Mouse (Mus musculus) heart, embryonic 14.5 days (tissue): ENCODE results near the gene Megf6. TPM values are rescaled to one million over a fixed set of nuclear protein-coding genes. Genes with fewer than 3 reads are reported as not detected.

Experiments used
- ATAC-seq: fragments of 200-750 bp; cut with Nextera tagmentation; 2 replicates; pipeline ENCODE4 v1.8.0; 2017; ENCODE audit warnings: low read depth, moderate TSS enrichment; ENCODE audit not compliant: insufficient number of reproducible peaks, insufficient read depth, low FRiP score
- H3K27ac ChIP-seq, 2 experiments: fragments of 200-500 bp in 1 of 2; fragments of 300-500 bp in 1 of 2; sonication (generic) in 1 of 2; replicated peaks in 1 of 2; 2 replicates each; pipeline ENCODE4 v1.5.1; 2012 to 2014; ENCODE audit warnings: low read depth in 2 of 2, low read length in 2 of 2, control low read depth in 1 of 2, mild to moderate bottlenecking in 1 of 2, mixed read lengths in 1 of 2; ENCODE audit not compliant: control insufficient read depth in 1 of 2, insufficient read depth in 1 of 2
- H3K27me3 ChIP-seq: fragments of 300-500 bp; sonication (generic); 2 replicates; pipeline ENCODE4 v1.6.1; 2014; ENCODE audit warnings: mild to moderate bottlenecking, low read length, control low read depth; ENCODE audit not compliant: control insufficient read depth, insufficient read depth
- H3K36me3 ChIP-seq: fragments of 300-500 bp; sonication (generic); 2 replicates; pipeline ENCODE4 v1.6.1; 2014; ENCODE audit warnings: mild to moderate bottlenecking, control low read depth, low read length, mixed read lengths; ENCODE audit not compliant: control insufficient read depth, insufficient read depth
- H3K4me1 ChIP-seq, 2 experiments: fragments of 200-500 bp in 1 of 2; fragments of 300-500 bp in 1 of 2; sonication (generic) in 1 of 2; 2 replicates each; pipeline ENCODE4 v1.6.1; 2012 to 2014; ENCODE audit warnings: low read length in 2 of 2, control low read depth in 1 of 2, mixed read lengths in 1 of 2; ENCODE audit not compliant: control insufficient read depth in 2 of 2, insufficient read depth in 2 of 2
- H3K4me2 ChIP-seq: fragments of 300-500 bp; sonication (generic); 2 replicates; pipeline ENCODE4 v1.6.1; 2014; ENCODE audit warnings: mild to moderate bottlenecking, low read length
- H3K4me3 ChIP-seq, 2 experiments: fragments of 200-500 bp in 1 of 2; fragments of 300-500 bp in 1 of 2; sonication (generic) in 1 of 2; 2 replicates each; pipeline ENCODE4 v1.5.1; 2012 to 2014; ENCODE audit warnings: low read length in 2 of 2, mild to moderate bottlenecking in 2 of 2, control low read depth in 1 of 2, low read depth in 1 of 2, moderate library complexity in 1 of 2; ENCODE audit not compliant: control insufficient read depth in 1 of 2, insufficient read depth in 1 of 2
- H3K9ac ChIP-seq: fragments of 300-500 bp; sonication (generic); 2 replicates; pipeline ENCODE4 v1.6.1; 2014; ENCODE audit warnings: mild to moderate bottlenecking, low read length
- H3K9me3 ChIP-seq: fragments of 300-500 bp; sonication (generic); 2 replicates; pipeline ENCODE4 v1.6.1; 2016; ENCODE audit warnings: low read length, control low read depth; ENCODE audit not compliant: control insufficient read depth
- WGBS: fragments of 180-500 bp; shearing (Covaris S2); extraction: QIAGEN DNeasy Blood & Tissue Kit; methylation state at CpG from one replicate; pipeline ENCODE4 v1.1.7; 2014; 5-methylcytosine and 5-hydroxymethylcytosine counted together
- polyA plus RNA-seq: library from polyadenylated mRNA; unstranded; fragments of >200 nt; fragmentation: Nextera tagmentation; extraction: Ambion mirVana; gene quantifications from 2 replicates; pipeline ENCODE4 v1.2.1, GENCODE M21; 2014

The Megf6 gene
- polyA plus RNA-seq, 1 experiment from 2014 or later = 39.8 TPM

DNA sequence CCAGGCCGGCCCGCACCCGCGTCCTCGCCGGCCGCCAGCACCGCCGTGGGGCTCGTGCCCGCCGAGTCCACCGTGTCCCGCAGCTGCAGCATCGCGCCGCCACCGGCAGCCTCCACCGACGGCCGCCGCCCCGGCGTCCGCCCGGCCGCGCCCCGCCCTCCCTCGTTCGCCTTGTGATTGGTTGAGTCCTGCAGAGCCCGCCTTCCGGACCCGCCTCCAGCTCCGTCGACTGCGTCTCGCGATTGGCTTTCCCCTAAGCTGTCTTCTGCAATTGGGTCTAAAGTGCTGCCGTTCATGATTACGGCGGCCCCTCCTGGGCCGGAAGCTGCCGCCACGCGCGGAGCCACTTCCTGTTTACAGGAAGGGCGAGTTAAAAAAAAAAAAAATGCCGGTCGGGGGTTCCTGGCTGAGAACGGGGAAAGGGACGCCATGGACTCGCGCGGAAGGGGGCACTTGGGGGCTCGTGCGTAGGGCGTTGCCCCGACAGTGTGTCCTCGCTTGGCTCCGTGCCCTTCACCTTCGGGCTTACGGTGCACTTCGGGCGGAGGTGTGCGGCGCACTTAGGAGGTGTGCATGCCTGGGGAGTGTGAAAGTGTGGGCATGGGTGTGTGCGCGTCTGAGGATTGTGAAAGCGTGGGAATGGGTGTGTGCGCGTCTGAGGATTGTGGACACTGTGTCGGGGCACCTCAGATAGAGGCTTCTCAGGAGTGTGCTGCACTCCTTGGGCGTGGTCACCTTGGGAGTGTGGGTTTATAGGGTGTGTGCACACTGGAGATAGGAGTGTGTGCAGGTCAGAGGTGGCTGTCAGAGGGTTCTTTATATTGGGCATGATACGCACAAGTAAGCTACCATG lies 9.8 kb upstream of the Megf6 start, which contains the start of gene Tprgl:
Tprgl (minus strand) TSS at position 129 of the 853 bp plus-strand sequence.
- H3K36me3 ChIP-seq = peaks cover 33% of the 10 kb centered on the region
- H3K9me3 ChIP-seq = no peaks in the 10 kb centered on the region
- WGBS = under 1% methylated on average over 75 of the region's 75 CpGs
- no peaks in the 10 kb centered on the region for H3K27me3 ChIP-seq
- H3K9ac ChIP-seq = peak within 1 kb of the TSS; percentile 86
- peak within 1 kb of the TSS; percentile 70 to 74 for H3K27ac ChIP-seq
- peak within 1 kb of the TSS; percentile 82 for H3K4me2 ChIP-seq
- peak within 1 kb of the TSS; percentile 86 to 97 for H3K4me3 ChIP-seq
- ATAC-seq = peak; percentile 94
- H3K4me1 ChIP-seq = peaks cover 3 to 15% of the 10 kb centered on the region in 2 experiments; a peak in 3 of 4 replicates

DNA sequence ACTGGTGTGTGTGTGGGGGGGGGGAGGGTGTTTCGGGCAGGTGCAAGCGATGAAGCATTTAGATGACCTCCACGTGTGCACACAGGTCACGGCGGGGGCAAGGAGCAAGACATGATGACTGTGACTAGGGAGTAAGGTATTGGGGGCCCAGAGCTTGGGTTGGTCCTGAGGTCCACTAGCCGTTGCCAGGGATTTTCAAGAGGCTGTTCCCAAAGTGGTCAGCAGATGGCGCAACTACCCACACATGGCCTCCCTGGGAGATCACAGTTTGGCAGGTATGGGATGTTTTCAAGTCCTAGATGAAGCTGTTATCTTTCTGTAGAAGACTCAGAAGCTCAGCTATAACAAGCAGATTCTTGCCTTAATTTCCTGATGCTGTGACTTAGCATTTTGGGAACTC lies 7.2 kb upstream of the Megf6 start:
- Histone ChIP-seq H3K27ac (no peak overlapping the region), H3K36me3 (peaks cover 7% of the 10 kb centered on the region), H3K4me1 (peaks cover 3 to 18% of the 10 kb centered on the region in 2 experiments; a peak in 3 of 4 replicates), H3K27me3 (no peaks in the 10 kb centered on the region), H3K4me3 (no peak overlapping the region), H3K4me2 (no peak overlapping the region), H3K9ac (no peak overlapping the region), H3K9me3 (no peaks in the 10 kb centered on the region)
- WGBS = 14% methylated on average over 7 of the region's 7 CpGs
- ATAC-seq = no peak

DNA sequence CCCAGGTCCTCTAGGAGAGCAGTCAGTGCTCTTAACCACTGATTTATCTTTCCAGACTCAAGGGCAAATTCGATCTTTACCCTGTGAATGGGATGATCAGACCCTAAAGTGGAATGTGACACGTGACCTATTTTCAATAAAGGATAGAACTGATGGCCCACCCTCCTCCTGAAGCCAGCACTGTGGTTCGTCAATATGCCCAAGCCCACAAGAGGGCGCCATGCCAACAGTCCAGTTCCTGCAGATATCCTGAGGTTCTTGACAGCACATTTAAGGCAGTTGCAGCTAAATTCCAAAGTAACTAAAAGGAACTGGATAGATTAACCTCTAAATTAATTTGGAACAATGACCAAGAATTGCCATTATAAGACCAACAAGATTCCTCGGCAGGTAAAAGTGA lies 3.5 kb upstream of the Megf6 start:
- Histone ChIP-seq H3K27me3 (peaks cover 36% of the 10 kb centered on the region), H3K4me3 (no peak overlapping the region), H3K9me3 (no peaks in the 10 kb centered on the region), H3K4me1 (peaks cover 6 to 21% of the 10 kb centered on the region in 2 experiments; a peak in 2 of 4 replicates), H3K36me3 (no peaks in the 10 kb centered on the region), H3K4me2 (no peak overlapping the region), H3K27ac (no peak overlapping the region), H3K9ac (no peak overlapping the region)
- no peak for ATAC-seq
- WGBS = 21% methylated on average over 5 of the region's 5 CpGs

DNA sequence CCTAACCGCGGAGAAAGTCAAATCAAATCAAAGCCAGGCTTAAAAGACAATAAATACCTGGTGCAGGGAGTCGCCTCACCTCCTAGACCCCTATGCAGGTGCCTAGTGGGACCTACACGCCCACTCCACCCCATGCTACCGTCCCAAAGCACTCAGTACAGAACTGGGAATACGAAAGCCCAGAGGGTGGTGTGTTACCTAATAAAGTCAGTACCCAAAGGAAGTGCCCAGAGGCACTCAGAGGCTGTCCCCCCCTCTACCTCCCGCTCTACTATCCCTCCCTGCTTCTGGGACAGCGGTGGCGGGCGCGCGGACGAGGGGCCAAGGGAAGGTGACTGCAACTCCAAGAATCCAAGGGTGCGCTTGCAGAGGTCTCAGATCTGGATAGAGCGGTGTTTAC lies 509 bp upstream of the Megf6 start:
- peak; percentile 3; the same call in 1 of the 2 replicates for ATAC-seq
- H3K4me2 ChIP-seq = peak overlapping the region; percentile 79
- H3K4me1 ChIP-seq = peaks cover 8 to 21% of the 10 kb centered on the region in 2 experiments; a peak in 2 of 4 replicates
- WGBS = under 1% methylated on average over 15 of the region's 15 CpGs
- peaks cover 57% of the 10 kb centered on the region for H3K27me3 ChIP-seq
- H3K27ac ChIP-seq = no peak overlapping the region
- H3K9ac ChIP-seq = peak overlapping the region; percentile 48; the same call in 1 of the 2 replicates
- H3K4me3 ChIP-seq = peak overlapping the region; percentile 47 to 48
- H3K36me3 ChIP-seq = no peaks in the 10 kb centered on the region
- H3K9me3 ChIP-seq = no peaks in the 10 kb centered on the region

DNA sequence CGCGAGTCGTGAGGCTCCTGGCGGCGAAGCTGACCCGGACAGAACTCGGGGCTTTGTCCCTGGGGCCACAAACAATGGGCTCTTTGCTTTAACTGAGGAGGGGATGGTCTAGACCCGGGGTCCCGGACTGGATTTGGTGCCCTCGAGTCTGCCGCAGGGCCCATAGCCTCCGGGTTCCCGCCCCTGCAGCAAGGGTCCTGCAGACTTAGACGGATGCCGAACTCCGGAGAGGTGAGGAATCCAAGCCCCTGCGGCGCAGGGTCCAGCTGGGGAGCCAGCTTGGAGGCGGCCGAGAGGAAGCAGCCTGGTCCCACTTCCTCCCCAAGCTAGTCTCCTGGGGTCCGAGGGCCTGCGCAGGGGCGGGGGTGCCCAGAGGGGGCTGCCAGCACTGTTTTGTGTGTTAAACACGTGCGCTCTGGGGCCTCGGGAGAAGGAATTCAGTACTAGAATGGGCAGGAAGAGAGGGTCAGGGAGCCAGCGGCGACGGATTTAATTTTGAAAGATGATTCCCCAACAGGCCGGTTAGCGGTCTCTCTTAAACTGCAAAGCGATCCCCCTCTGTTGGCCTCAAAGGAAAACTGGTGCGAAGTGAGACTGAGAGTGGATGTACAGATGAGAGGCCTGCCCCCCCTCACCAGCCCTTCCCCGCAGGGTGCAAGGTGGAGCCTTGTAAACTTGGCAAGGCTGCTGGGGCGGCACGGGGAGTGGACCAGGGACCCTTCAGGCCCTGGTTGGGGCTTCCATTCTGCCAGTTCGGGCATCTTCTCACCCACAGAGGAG lies 811 bp downstream of the Megf6 start:
- peak overlapping the region; percentile 66 for H3K9ac ChIP-seq

DNA sequence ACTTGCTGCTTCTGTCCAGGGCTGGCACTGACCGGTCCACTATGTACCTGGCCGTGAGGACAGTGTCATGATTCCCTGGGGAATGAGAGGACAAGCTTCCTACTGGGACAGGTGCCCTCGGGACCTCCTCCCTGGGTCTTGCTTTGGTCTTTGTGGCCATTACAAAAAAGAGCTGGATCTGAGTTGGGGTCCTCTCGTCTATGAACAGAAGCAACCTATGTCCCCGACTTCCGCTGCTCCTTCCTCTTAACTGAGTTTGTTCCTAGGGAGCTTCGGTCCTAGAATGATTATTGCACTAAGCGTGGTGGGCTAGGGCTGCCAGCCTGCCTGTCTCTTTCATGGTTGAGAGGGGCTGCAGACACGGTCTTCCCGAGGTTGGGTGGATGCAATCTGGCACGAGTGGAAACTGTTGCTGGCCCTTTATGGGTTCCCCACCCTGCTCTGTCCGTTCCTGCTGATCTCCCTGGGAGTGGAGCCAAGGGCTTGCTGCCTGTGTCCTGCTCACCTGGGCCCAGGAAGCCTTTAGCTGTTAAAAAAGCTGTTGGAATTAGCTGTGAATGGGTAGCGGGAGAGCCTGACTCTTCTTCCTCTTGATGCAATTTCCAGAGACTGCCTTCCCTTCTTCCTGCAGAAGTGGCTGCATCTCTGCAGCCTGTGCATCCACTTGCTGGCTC lies 1.5 kb downstream of the Megf6 start:
- 34% methylated on average over 13 of the region's 13 CpGs for WGBS
- peaks cover 57% of the 10 kb centered on the region for H3K27me3 ChIP-seq

More for the DNA sequence above, 811 bp downstream of the Megf6 start:
- H3K4me1 ChIP-seq = peaks cover 8 to 21% of the 10 kb centered on the region in 2 experiments; a peak in 2 of 4 replicates
- H3K36me3 ChIP-seq = no peaks in the 10 kb centered on the region
- no peak overlapping the region for H3K27ac ChIP-seq
- H3K9me3 ChIP-seq = no peaks in the 10 kb centered on the region
- no peak for ATAC-seq
- H3K4me2 ChIP-seq = peak overlapping the region; percentile 79
- peak overlapping the region; percentile 45 to 47 for H3K4me3 ChIP-seq
- WGBS = 2% methylated on average over 37 of the region's 37 CpGs
- H3K27me3 ChIP-seq = peaks cover 57% of the 10 kb centered on the region

DNA sequence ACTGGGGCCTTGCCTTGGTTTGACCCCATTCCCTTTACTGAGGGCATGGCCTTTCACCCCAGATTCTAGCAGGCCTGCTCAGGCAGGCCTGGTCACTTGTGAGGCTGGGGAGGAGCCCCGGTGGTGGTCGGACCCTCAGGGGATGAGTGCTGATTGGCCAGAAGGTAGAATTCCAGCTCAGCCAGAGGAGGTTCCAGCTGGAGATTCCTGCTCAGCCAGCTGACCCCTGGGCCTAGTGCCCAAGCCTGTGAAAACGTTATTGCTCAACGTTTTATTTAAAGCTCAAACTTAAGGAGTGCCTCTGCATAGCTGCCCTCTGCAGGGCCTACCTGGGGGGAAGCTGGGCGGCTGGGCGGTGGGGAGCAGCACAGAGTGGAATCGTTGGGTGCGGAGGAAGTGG lies 6.7 kb downstream of the Megf6 start:
- ATAC-seq = no peak
- H3K9ac ChIP-seq = no peak overlapping the region
- H3K9me3 ChIP-seq = no peaks in the 10 kb centered on the region
- 58% methylated on average over 8 of the region's 8 CpGs for WGBS
- H3K27me3 ChIP-seq = peaks cover 19% of the 10 kb centered on the region
- H3K4me3 ChIP-seq = no peak overlapping the region
- H3K4me1 ChIP-seq = peaks cover 0 to 3% of the 10 kb centered on the region in 2 experiments; a peak in 1 of 4 replicates
- H3K27ac ChIP-seq = no peak overlapping the region
- no peaks in the 10 kb centered on the region for H3K36me3 ChIP-seq
- no peak overlapping the region for H3K4me2 ChIP-seq

More for the DNA sequence above, 1.5 kb downstream of the Megf6 start:
- no peaks in the 10 kb centered on the region for H3K36me3 ChIP-seq
- no peaks in the 10 kb centered on the region for H3K9me3 ChIP-seq
- peaks cover 10 to 21% of the 10 kb centered on the region in 2 experiments; a peak in 2 of 4 replicates for H3K4me1 ChIP-seq
- peak overlapping the region; percentile 79 for H3K4me2 ChIP-seq
- no peak overlapping the region for H3K27ac ChIP-seq
- H3K9ac ChIP-seq = peak overlapping the region; percentile 66
- ATAC-seq = no peak
- H3K4me3 ChIP-seq = peak overlapping the region; percentile 45 to 47
